Mouse (Mus musculus): Measurements from ENCODE around the gene Ugt1a8. TPM values are rescaled to one million over a fixed set of nuclear protein-coding genes. Genes with fewer than 3 reads are reported as not detected.
"Not testable (repeated sequence)": the region's sequence is repeated elsewhere in the genome, so short reads cannot be mapped to it uniquely, and the experiment has no call there.

The Ugt1a8 gene
- polyA plus RNA-seq, 1 experiment, result not detected

- TF ChIP-seq MYOD1 (IDR thresholded peaks at IDR 0.05; ENCODE audit: control insufficient read depth, insufficient read length, low read depth) (no peak), MYOG (IDR thresholded peaks at IDR 0.05; ENCODE audit: control insufficient read depth, extremely low read depth, insufficient read length) (no peak), FOSL1 (IDR thresholded peaks at IDR 0.05; ENCODE audit: insufficient read depth, low read length, poor library complexity, severe bottlenecking) (no peak), MAX (IDR thresholded peaks at IDR 0.05) (no peak), CTCF (IDR thresholded peaks at IDR 0.05; ENCODE audit: control insufficient read depth, insufficient read depth, insufficient read length) (no peak), USF1 (IDR thresholded peaks at IDR 0.05; ENCODE audit: low read depth) (no peak), CEBPB (IDR thresholded peaks at IDR 0.05; ENCODE audit: low read depth) (no peak)
- Histone ChIP-seq H3K27me3 (ENCODE audit: control insufficient read depth, insufficient read depth, insufficient read length) (no peaks in the 10 kb centered on the region), H3K4me3 (ENCODE audit: insufficient read depth, poor library complexity, severe bottlenecking) (no peak overlapping the region), H3K36me3 (ENCODE audit: control insufficient read depth, insufficient read depth) (no peaks in the 10 kb centered on the region), H3K79me3 (ENCODE audit: low read depth) (no peaks in the 10 kb centered on the region), H3K79me2 (ENCODE audit: control insufficient read depth, insufficient read depth) (no peaks in the 10 kb centered on the region), H3ac (ENCODE audit: control insufficient read depth, insufficient read length, low read depth) (no peak overlapping the region)
Measured at GRCm38 (mm10) chr1:88222216-88222615, 134.6 kb downstream of the Ugt1a8 start.

- not testable (repeated sequence) for H3K27me3 ChIP-seq (ENCODE audit: control insufficient read depth, insufficient read depth, insufficient read length); H3ac ChIP-seq (ENCODE audit: control insufficient read depth, insufficient read length, low read depth); H3K36me3 ChIP-seq (ENCODE audit: control insufficient read depth, insufficient read depth); H3K79me2 ChIP-seq (ENCODE audit: control insufficient read depth, insufficient read depth); H3K79me3 ChIP-seq (ENCODE audit: low read depth); H3K4me3 ChIP-seq (ENCODE audit: insufficient read depth, poor library complexity, severe bottlenecking)
Measured at GRCm38 (mm10) chr1:88223011-88223515, 135.4 kb downstream of the Ugt1a8 start.

GRCm38 (mm10) chr1:88223591-88223990 lies 136.0 kb downstream of the Ugt1a8 start:
- H3K79me3 ChIP-seq (ENCODE audit: low read depth), result no peaks in the 10 kb centered on the region
- no peak for TF ChIP-seq MYOG (IDR thresholded peaks at IDR 0.05; ENCODE audit: control insufficient read depth, extremely low read depth, insufficient read length)
- TF ChIP-seq MAX (IDR thresholded peaks at IDR 0.05), result no peak
- no peak for TF ChIP-seq MYOD1 (IDR thresholded peaks at IDR 0.05; ENCODE audit: control insufficient read depth, insufficient read length, low read depth)
- no peak for TF ChIP-seq USF1 (IDR thresholded peaks at IDR 0.05; ENCODE audit: low read depth)
- TF ChIP-seq CTCF (IDR thresholded peaks at IDR 0.05; ENCODE audit: control insufficient read depth, insufficient read depth, insufficient read length), result no peak
- TF ChIP-seq CEBPB (IDR thresholded peaks at IDR 0.05; ENCODE audit: low read depth), result no peak
- TF ChIP-seq FOSL1 (IDR thresholded peaks at IDR 0.05; ENCODE audit: insufficient read depth, low read length, poor library complexity, severe bottlenecking), result no peak
- H3K27me3 ChIP-seq (ENCODE audit: control insufficient read depth, insufficient read depth, insufficient read length), result no peaks in the 10 kb centered on the region
- no peak overlapping the region for H3ac ChIP-seq (ENCODE audit: control insufficient read depth, insufficient read length, low read depth)
- no peaks in the 10 kb centered on the region for H3K79me2 ChIP-seq (ENCODE audit: control insufficient read depth, insufficient read depth)
- no peak overlapping the region for H3K4me3 ChIP-seq (ENCODE audit: insufficient read depth, poor library complexity, severe bottlenecking)
- no peaks in the 10 kb centered on the region for H3K36me3 ChIP-seq (ENCODE audit: control insufficient read depth, insufficient read depth)

- TF ChIP-seq MAX (IDR thresholded peaks at IDR 0.05), result no peak
- TF ChIP-seq USF1 (IDR thresholded peaks at IDR 0.05; ENCODE audit: low read depth), result no peak
- TF ChIP-seq CEBPB (IDR thresholded peaks at IDR 0.05; ENCODE audit: low read depth), result no peak
- TF ChIP-seq MYOD1 (IDR thresholded peaks at IDR 0.05; ENCODE audit: control insufficient read depth, insufficient read length, low read depth), result no peak
- Histone ChIP-seq H3K27me3 (ENCODE audit: control insufficient read depth, insufficient read depth, insufficient read length) (no peaks in the 10 kb centered on the region), H3K4me3 (ENCODE audit: insufficient read depth, poor library complexity, severe bottlenecking) (no peak overlapping the region), H3K36me3 (ENCODE audit: control insufficient read depth, insufficient read depth) (no peaks in the 10 kb centered on the region), H3ac (ENCODE audit: control insufficient read depth, insufficient read length, low read depth) (no peak overlapping the region), H3K79me3 (ENCODE audit: low read depth) (no peaks in the 10 kb centered on the region), H3K79me2 (ENCODE audit: control insufficient read depth, insufficient read depth) (no peaks in the 10 kb centered on the region)
Measured at GRCm38 (mm10) chr1:88224029-88224776, 136.6 kb downstream of the Ugt1a8 start.

- not testable (repeated sequence) for H3K79me3 ChIP-seq (ENCODE audit: low read depth); H3K36me3 ChIP-seq (ENCODE audit: control insufficient read depth, insufficient read depth); H3ac ChIP-seq (ENCODE audit: control insufficient read depth, insufficient read length, low read depth); H3K27me3 ChIP-seq (ENCODE audit: control insufficient read depth, insufficient read depth, insufficient read length); H3K79me2 ChIP-seq (ENCODE audit: control insufficient read depth, insufficient read depth); H3K4me3 ChIP-seq (ENCODE audit: insufficient read depth, poor library complexity, severe bottlenecking)
Measured at GRCm38 (mm10) chr1:88225301-88225700, 137.7 kb downstream of the Ugt1a8 start.

GRCm38 (mm10) chr1:88225741-88226140 lies 138.1 kb downstream of the Ugt1a8 start:
- H3K36me3 ChIP-seq (ENCODE audit: control insufficient read depth, insufficient read depth), result no peaks in the 10 kb centered on the region
- no peaks in the 10 kb centered on the region for H3K79me2 ChIP-seq (ENCODE audit: control insufficient read depth, insufficient read depth)
- no peaks in the 10 kb centered on the region for H3K79me3 ChIP-seq (ENCODE audit: low read depth)
- TF ChIP-seq CTCF (IDR thresholded peaks at IDR 0.05; ENCODE audit: control insufficient read depth, insufficient read depth, insufficient read length) (no peak), MYOG (IDR thresholded peaks at IDR 0.05; ENCODE audit: control insufficient read depth, extremely low read depth, insufficient read length) (no peak), MAX (IDR thresholded peaks at IDR 0.05) (no peak), CEBPB (IDR thresholded peaks at IDR 0.05; ENCODE audit: low read depth) (no peak), USF1 (IDR thresholded peaks at IDR 0.05; ENCODE audit: low read depth) (no peak), MYOD1 (IDR thresholded peaks at IDR 0.05; ENCODE audit: control insufficient read depth, insufficient read length, low read depth) (no peak), FOSL1 (IDR thresholded peaks at IDR 0.05; ENCODE audit: insufficient read depth, low read length, poor library complexity, severe bottlenecking) (no peak)
- no peak overlapping the region for H3K4me3 ChIP-seq (ENCODE audit: insufficient read depth, poor library complexity, severe bottlenecking)
- H3K27me3 ChIP-seq (ENCODE audit: control insufficient read depth, insufficient read depth, insufficient read length), result peaks cover 9% of the 10 kb centered on the region
- H3ac ChIP-seq (ENCODE audit: control insufficient read depth, insufficient read length, low read depth), result no peak overlapping the region

All from C2C12 (cell line).